Mouse (Mus musculus): ENCODE measurements around the gene Neurl4.

Gene Neurl4

DNA sequence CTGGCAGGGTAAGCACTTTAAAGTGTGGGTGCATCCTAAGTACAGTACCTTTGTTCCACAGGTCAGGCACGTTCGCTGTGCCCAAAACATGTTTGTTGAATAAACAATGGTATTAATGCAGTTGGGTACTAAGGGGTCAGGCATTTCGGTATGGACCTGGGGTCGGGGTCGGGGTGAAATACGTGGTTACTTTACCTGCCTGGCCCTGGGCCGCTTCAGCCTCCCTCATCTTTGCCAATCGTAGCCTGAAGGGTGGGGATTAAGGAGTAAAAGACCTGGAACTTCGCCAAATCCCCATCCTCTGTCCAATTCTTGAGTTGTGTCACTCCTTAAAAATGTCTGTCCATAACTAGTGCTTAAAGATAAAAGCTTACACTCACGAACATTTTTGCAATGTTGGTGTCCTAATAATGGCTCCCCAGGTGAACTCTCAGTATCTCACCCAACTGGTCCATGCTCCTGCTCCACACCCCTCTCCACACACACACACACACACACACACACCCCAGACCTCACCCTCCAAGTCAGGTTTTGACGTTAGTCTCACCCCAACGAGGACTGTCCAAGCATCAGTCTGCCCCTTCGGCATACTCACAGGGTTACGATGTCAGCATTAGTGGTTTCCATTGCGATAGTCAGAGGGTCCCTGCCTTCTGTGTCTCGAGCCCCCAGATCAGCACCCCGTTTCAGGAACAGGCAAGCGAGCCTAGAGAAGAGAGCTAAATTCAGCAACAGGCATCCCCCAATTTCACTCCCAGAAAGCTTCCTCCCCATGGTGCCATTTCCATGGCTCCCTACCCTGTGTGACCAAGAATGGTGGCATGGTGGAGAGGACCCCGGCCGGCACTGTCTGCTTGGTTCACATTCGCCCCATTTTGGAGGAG lies 18.8 kb upstream of the Neurl4 start:
- no peak for DNase-seq

- peak in 1 of 2 experiments; percentile 48 for DNase-seq
Observed at GRCm38 (mm10) chr11:69883066-69883465, 17.8 kb upstream of the Neurl4 start.

DNA sequence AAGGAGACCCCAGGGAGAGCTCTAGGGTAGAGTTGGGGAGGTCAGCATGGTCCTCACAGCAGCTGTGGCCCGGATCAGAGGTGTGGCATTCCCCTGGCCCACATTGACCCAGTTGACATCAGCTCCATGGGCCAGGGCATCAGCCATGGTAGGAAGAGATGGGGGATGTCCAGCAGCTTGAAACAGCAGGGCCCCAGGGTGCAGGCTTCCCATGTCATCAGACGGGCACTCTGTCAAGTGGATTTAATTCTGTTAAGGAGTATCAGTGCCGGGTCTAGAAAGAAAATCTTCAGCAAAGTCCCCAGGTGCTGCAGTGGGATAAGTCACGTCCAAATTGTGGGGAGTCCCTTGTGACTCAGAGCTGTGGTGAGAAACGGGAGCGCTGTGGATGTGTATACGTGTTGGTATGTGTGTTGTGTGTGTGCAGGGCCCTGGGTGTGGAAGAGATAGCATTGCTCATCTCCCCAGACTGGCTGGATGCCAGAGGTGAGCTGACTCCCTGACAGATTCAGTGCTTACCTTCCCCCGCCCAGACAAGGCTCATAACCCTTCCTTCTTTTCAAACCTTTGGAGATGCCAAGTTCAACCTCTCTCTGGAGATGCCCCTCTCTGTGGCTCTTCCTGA lies 17.2 kb upstream of the Neurl4 start:
- no peak for DNase-seq

DNA sequence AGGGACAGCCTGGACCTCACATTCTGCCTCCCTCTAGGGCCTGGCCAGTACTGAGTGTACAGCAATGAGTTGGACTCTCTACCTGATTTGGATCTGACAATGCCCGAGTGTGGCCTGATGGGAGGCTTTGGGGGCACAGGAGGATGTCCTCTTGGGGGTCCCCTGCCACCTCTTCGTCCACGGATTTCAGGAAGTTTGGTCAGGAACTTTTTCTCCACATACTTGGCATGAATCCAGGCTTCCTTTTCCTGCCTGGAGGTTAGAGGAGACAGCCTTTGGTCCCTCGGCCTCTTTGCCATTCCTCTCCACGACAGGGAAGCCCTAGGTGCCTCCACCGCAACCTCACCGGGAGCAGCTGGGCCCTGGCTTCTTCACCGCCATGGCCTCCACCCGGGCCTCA lies 16.6 kb upstream of the Neurl4 start:
- DNase-seq: no peak

GRCm38 (mm10) chr11:69884663-69885062 lies 16.2 kb upstream of the Neurl4 start:
- DNase-seq: no peak

GRCm38 (mm10) chr11:69886907-69887635 lies 13.8 kb upstream of the Neurl4 start:
- peak; percentile 52 to 68 for DNase-seq

DNA sequence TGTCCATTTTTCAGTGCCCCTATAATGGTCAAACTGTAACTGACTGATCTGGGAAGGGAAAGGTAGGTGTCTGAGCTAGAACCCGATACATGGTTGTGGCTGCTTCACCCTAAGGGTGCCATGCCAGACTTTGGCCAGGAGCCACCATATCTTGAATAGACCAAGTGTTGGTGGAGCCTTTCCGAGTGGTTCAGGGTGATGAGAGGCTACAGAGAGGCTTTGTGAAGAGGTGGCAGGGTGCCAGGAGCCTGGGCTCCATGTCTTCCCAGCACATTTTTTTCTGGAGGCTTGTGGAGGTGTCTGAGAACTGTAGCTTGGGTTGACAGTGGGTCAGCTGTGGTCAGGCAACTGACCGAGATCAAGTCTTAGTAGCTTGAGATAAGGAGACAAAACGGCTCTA lies 9.4 kb upstream of the Neurl4 start:
- DNase-seq: no peak

DNA sequence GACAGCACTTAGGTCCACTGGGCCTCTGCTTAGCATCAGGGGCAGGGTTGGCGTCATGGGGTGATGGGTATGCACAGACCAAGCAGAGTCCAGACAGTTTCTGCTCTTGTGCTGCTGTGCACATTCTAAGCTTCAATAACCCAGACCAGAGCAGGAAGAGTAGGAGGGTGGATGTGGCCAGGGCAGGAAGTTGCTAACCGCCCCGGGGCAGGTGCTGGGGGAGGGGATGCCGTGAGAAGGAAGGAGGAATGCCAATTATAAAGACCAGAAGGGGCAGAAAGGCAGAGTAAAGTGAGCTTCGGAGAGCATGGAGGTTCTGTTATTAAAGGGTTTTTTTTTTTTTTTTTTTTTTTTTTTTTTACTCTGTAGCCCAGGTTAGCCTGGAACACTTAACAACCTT lies 6.2 kb upstream of the Neurl4 start:
- peak in 1 of 2 experiments; percentile 50 for DNase-seq

- DNase-seq: no peak
Observed at GRCm38 (mm10) chr11:69895291-69895690, 5.6 kb upstream of the Neurl4 start, which contains the start of gene Acap1. Gene Acap1 (minus strand): TSS chr11:69895539.

DNA sequence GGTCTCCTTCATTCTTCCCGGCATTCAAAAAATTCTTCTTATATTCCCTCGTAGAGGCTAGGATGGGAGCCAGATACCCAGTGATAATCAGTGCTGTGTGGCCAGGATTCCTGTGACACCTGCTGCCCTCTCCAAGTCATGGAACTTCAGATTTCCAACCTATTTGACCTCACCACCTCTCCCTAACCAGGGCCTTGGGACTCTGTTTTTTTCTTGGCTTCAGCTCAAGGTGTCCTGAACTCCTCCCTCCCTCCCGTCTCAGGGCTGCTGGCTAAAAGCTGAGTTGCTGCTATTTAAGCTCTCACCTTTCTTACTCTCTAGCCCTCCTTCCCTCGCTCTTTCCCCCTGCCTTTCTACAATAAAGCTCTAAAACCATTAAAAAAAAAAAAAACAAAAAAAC lies 1.0 kb upstream of the Neurl4 start:
- DNase-seq: no peak

DNA sequence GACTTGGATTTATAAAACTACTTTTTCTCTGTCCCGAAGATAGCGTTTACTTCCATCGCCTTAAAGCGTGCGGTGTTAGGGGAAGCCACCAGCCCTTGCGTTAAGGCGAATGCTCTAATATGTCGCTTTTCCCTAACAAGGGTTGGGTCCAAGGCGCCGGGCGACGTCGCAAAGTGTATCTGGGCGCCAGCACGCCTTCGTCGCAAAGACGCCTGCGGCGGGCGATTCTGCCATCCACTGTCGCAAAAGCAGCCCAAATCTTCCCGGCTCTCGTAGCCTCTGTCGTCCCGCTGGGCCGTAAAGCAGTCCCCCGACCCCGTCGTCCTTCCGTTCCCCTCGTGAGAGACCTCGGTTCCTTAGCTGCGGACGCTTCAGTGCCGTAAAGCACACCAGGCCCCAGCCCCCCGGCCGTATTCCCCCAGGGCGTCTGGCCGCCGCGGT lies 554 bp downstream of the Neurl4 start:
- DNase-seq: peak; percentile 96 to 97

DNA sequence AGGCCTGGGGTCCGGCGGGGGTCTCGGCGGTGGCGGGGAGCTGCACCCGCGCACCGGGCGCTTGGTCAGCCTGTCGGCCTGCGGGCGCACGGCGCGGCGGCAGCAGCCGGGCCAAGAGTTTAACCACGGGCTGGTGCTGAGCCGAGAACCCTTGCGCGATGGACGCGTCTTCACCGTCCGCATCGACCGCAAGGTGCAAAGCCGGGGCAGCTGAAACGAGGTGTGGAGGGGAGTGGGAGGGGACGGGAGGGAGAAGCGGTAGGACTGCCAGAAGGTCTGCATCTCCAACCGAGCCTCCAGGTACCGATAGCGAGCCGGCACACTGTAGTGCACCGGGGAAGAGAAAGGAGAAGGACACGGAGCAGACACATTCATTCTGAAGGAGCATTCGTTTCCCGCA lies 1.1 kb downstream of the Neurl4 start:
- DNase-seq: no peak

DNA sequence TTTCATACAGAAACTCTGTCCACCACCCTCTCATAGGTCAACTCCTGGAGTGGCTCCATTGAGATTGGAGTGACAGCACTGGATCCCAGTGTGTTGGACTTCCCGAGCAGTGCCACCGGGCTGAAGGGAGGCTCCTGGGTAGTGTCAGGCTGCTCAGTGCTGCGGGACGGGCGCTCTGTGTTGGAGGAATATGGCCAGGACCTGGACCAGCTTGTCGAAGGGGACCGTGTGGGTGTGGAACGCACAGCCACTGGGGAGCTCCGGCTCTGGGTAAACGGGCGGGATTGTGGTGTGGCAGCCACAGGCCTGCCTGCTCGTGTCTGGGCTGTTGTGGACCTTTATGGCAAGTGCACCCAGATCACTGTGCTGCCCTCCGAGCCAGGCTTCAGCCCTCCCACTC lies 2.1 kb downstream of the Neurl4 start:
- no peak for DNase-seq

DNA sequence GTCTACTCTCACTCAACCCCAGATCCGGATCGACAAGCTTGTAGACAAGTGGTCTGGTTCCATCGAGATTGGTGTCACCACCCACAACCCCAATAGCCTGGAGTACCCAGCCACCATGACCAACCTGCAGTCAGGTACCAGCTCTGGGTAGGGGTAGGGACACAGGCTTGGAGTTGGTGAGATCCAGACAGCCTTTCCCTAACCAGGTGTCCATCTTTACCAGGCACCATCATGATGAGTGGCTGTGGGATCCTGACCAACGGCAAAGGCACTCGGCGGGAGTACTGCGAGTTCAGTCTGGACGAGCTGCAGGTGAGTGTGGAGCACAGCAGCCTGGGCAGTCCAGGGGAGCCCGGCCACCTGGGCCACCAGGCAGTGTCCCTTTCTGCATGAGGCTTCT lies 3.4 kb downstream of the Neurl4 start:
- no peak for DNase-seq

- no peak for DNase-seq
Observed at GRCm38 (mm10) chr11:69908645-69909044, 7.8 kb downstream of the Neurl4 start.

DNA sequence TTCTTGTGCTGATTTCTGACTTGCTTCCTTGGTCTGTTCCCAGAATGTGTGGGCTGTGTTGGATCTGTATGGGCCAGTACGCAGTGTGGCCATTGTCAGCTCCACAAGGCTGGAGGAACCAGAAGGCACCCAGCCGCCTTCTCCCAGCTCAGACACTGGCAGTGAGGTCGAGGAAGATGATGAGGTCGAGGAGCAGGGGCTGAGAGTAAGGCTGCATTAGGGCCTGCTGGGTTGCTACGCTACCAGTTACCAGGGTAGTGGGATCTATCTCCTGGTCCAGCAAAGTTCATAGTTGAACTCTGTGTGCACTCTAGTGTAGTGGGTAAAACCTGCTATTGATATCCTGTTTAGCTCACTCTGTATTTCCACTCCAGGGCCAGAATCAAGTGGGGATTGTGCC lies 8.3 kb downstream of the Neurl4 start:
- DNase-seq: no peak

- no peak for DNase-seq
Observed at GRCm38 (mm10) chr11:69910177-69910576, 9.3 kb downstream of the Neurl4 start.

GRCm38 (mm10) chr11:69910781-69911560 lies 10.1 kb downstream of the Neurl4 start:
- no peak for DNase-seq

- no peak for DNase-seq
Observed at GRCm38 (mm10) chr11:69911701-69912100, 10.8 kb downstream of the Neurl4 start.

- peak; percentile 77 to 83 for DNase-seq
Observed at GRCm38 (mm10) chr11:69912716-69913530, 12.1 kb downstream of the Neurl4 start.

GRCm38 (mm10) chr11:69913554-69914371 lies 12.9 kb downstream of the Neurl4 start, which contains the start of gene Gps2:
Gene Gps2 (plus strand): TSS chr11:69913888.
- DNase-seq: peak; percentile 92 to 94
